Mouse (Mus musculus) gastrocnemius, adult 2 months (tissue): ENCODE measurements around the gene Nodal. TPM values are rescaled to one million over a fixed set of nuclear protein-coding genes. Genes with fewer than 3 reads are reported as not detected.
A peak's percentile ranks its signal among the peaks of the same experiment; 100 is the strongest.
"Not testable (repeated sequence)": the region's sequence is repeated elsewhere in the genome, so short reads cannot be mapped to it uniquely, and the experiment has no call there.

Source experiments
- DNase-seq: peaks from one replicate; pipeline ENCODE4 v3.0.0; 2022
- H3K27ac ChIP-seq: fragments of 200-600 bp; 2 replicates; pipeline ENCODE4 v1.8.1; 2022; ENCODE audit warnings: mild to moderate bottlenecking
- H3K4me3 ChIP-seq: fragments of 200-600 bp; 2 replicates; pipeline ENCODE4 v1.8.1; 2022; ENCODE audit warnings: mild to moderate bottlenecking, moderate library complexity
- CTCF ChIP-seq: fragments of 200-600 bp; IDR thresholded peaks from 2 replicates; pipeline ENCODE4 v1.8.1; 2022; ENCODE audit warnings: antibody characterized with exemption, mild to moderate bottlenecking, moderate library complexity
- intact Hi-C: fragments of 180-260 bp; cut with DNase I; formaldehyde crosslinking; loops from one replicate; pipeline ENCODE4 v1.15.1; 2025
- total RNA-seq, 2 experiments: library from RNA; stranded (reverse); gene quantifications; 2 replicates each; pipeline ENCODE4 v1.2.3; 2021

Gene Nodal
- total RNA-seq, 2 experiments from 2014 or later = 0.15 TPM; not detected in 1

- H3K4me3 ChIP-seq = peak overlapping the region; percentile 48; the same call in 1 of the 2 replicates
- TF ChIP-seq CTCF = no peak
- peak overlapping the region; percentile 85 for H3K27ac ChIP-seq
- no peak for DNase-seq
- intact Hi-C loops = no loop called here
Measured at GRCm38 (mm10) chr10:61448834-61449233, 31.1 kb downstream of the Nodal start.

DNA sequence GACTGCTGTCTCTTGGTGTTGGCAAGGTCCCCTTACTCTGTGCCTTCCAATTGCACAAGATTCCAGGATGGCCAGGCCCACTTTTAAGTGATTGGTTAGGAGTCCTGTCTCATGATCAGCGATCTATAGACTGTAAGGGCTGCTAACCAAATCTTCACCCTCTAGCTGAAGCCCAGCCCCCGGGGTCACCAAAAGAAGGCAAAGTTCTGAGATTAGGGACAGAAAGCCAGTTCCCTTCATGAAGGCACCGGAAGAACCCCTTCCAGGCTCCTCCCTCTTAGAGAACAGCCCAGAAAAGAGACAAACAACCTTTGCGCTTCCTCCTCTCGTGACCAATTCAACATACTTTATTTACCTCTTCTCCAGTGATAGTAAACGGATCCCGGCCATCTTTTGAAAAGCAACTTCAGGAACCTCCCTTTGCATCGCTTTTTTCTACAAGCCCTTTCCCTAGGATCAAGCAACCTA lies 33.7 kb downstream of the Nodal start:
- H3K27ac ChIP-seq = peak overlapping the region; percentile 95
- peak overlapping the region; percentile 85 for H3K4me3 ChIP-seq
- intact Hi-C loops = no loop called here
- TF ChIP-seq CTCF = no peak
- peak; percentile 54 for DNase-seq

DNA sequence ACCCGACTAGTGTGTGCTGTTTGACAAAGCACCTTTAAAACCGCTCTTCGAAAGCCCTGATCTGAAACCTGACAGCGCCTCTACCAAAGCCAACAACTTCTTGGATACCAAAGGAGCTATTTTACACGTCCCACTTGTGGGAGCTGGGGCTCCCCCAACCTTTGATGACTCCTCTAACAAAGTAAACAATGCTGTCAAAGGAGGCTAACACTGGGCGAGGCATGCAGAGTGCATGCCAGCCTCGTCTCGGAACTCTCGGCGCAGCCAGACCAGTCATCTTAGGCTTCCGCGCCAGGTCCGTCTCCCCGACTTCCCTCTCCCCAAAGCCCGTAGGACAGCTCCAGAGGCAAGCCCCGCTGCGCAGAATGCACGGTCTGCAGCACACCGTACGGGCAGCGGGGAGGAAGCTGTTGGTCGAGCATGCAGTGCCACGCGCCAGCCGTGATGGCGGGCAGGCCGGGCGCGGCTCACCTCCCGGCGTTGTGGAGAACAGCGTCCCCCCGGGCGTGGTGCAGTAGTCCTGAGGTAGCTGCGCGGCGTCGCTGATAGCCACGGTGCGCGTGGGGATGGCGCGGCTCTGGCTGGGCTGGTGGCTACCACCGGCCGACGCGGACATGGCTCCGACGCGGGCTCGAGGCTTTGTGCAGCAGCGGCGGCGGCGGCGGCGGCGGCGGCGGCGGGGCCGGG lies 34.3 kb downstream of the Nodal start:
- Histone ChIP-seq H3K4me3 (peak overlapping the region; percentile 85), H3K27ac (peak overlapping the region; percentile 95)
- no peak for TF ChIP-seq CTCF
- peak; percentile 71 for DNase-seq
- intact Hi-C loops = no loop called here

DNA sequence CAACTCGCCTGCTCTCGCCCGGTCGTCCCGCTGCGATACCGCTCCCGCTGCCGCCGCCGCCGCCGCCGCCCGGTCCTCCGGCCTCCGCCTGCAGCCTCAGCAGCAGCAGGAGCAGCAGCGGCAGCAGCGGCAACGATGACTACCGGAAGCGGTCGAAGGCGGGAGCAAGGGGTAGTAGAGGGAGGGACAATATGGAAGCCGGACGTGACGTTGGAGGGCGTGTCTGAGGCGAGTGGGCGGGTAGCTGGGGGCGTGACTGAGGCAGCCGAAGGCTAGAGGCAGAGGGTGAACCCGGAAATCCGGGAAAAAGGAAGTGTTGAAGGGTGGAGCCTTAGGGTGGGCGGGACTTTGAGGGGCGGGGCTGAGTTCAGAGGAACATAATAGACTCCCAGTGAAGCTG lies 34.9 kb downstream of the Nodal start, which contains the start of gene Eif4ebp2:
Gene Eif4ebp2 (minus strand): TSS at position 17 of the 400 bp plus-strand sequence.
- Histone ChIP-seq H3K27ac (peak within 1 kb of the TSS; percentile 95), H3K4me3 (peak within 1 kb of the TSS; percentile 85)
- no peak for TF ChIP-seq CTCF
- peak; percentile 99 for DNase-seq
- intact Hi-C loops = no loop called here

DNA sequence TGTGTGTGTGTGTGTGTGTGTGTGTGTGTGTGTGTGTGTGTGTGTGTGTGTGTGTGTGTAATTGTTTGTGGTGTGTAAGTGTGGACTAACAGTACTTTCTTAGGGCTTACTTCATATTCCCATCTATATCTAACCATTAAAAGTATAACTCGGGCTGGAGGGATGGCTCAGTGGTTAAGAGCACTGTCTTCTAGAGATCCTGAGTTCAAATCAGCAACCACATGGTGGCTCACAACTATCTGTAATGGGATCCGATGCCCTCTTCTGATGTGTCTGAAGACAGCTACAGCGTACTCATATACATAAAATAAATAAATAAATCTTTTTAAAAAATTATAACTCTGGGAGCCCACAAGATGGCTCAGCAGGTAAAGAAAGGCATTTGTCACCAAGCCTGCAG lies 35.4 kb downstream of the Nodal start:
- intact Hi-C loops, H3K4me3 ChIP-seq, H3K27ac ChIP-seq, DNase-seq: not testable (repeated sequence)

GRCm38 (mm10) chr10:61457182-61457581 lies 39.4 kb downstream of the Nodal start:
- DNase-seq = no peak
- intact Hi-C loops = no loop called here
- no peak for TF ChIP-seq CTCF
- H3K4me3 ChIP-seq = no peak overlapping the region
- no peak overlapping the region for H3K27ac ChIP-seq

DNA sequence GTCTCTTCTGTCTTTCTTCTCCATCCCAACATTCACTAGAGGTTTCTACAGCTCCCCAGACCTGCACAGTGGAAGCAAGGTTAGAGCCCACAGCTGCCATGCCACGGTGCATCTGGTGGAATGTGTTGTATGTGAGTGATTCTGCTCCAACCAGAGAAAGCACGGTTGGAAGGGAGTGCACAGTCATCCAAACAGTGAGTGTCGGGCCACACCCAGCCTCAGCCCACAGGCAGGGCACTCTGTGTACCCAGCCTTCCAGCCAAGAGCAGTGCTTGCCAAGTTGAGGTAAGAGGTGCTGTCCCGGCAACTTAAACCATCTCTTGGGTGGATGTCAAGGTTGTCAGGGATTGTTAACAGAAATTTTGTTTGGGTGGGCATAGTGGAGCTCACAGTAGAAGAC lies 47.2 kb downstream of the Nodal start:
- Histone ChIP-seq H3K4me3 (no peak overlapping the region), H3K27ac (peak overlapping the region; percentile 81)
- peak; percentile 88 for DNase-seq
- no peak for TF ChIP-seq CTCF
- intact Hi-C loops = loop anchor here (5.0 kb wide), 2 partner anchors 137 to 187 kb away; no protein-coding TSS in a partner anchor

DNA sequence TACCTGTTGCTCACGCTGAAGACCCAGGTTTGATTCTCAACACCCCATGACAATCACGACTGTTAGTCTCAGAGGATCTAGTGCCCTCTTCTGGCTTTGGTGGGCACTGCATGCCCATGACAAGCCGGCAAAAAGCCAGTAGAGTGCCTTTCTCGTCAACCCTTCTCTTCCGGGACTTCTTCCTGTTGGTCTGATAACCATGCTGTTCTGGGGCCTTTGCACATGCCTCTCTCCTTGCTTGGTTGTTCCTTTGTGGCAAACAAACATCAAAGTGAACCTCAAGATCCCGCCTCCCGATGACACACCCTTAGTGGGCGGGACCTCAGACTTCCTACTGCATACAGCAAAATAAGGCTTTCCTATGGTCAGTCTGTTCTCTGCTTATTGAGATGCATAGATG lies 48.5 kb downstream of the Nodal start:
- Histone ChIP-seq H3K27ac (no peak overlapping the region), H3K4me3 (no peak overlapping the region)
- intact Hi-C loops = loop anchor here (5.0 kb wide), 2 partner anchors 136 to 186 kb away; no protein-coding TSS in a partner anchor
- DNase-seq = no peak
- TF ChIP-seq CTCF = peak; percentile 60

DNA sequence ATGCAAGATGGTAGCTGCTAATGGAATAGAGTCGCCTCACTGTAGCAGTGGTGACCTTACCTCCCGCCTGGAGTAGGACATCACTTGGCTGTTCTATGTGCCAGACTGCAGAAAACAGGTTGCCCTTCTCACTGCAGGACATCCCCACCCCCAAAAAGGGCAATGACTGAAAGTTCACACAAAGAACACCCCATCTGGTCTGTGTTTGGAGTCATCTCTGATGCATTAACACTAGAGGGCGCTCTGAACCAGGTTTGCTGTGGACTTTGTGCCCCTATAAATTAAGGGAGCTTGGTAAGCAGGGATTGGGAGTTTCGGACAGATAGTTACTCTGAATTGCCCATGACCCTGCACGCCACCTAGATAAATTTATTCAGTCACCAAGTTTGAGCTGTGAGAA lies 49.1 kb downstream of the Nodal start:
- peak overlapping the region; percentile 38; the same call in 1 of the 2 replicates for H3K27ac ChIP-seq
- intact Hi-C loops = loop anchor here (5.0 kb wide), 2 partner anchors 135 to 185 kb away; no protein-coding TSS in a partner anchor
- DNase-seq = peak; percentile 40
- H3K4me3 ChIP-seq = no peak overlapping the region
- TF ChIP-seq CTCF = peak; percentile 76

DNA sequence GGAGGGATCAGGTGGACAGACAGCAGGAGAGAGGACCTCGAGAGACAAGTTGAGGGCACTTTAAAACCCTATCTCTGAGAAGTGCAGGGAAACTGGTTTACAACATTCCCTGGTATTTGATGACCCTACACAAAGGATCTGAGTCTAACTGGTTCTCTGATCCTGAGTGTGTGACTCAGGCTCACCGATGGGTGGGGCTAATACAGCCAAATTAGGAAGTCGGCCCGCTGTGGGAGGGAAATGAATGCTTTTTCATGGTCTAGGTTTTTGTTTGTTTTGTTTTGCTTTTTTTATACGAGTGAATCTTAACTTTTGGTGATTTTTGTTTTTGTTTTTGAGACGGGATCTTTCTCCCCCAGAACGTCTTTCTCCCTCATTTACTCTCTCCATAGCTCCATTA lies 51.1 kb downstream of the Nodal start:
- no peak for TF ChIP-seq CTCF
- no peak for DNase-seq
- Histone ChIP-seq H3K4me3 (no peak overlapping the region), H3K27ac (no peak overlapping the region)
- intact Hi-C loops = loop anchor here (5.0 kb wide), 2 partner anchors 133 to 183 kb away; no protein-coding TSS in a partner anchor

DNA sequence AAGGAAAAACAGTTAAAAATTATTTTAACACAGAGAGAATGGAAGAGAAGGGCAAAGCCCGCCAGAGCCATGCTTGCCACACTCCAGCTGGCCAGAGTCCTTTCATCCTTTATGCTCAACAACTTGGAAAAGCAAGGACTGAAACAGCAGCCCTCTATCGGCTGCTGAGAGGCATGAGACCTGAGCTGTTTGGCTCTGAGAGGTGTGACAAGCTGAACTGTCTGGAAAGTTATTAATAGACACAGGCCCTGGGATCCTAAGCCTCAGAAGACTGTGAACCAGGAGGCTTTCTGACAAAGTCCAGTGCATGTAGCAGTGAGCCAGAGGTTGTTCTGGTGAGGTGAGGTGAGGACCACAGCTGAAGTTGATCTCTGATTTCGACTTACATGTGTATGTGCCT lies 55.9 kb downstream of the Nodal start:
- DNase-seq = peak; percentile 71
- H3K4me3 ChIP-seq = no peak overlapping the region
- H3K27ac ChIP-seq = peak overlapping the region; percentile 99
- TF ChIP-seq CTCF = peak; percentile 57
- intact Hi-C loops = no loop called here

GRCm38 (mm10) chr10:61474344-61474743 lies 56.6 kb downstream of the Nodal start:
- Histone ChIP-seq H3K27ac (peak overlapping the region; percentile 99), H3K4me3 (0 out of 2 replicates have a peak overlapping the region, but pooled peaks have one; percentile 4)
- no peak for TF ChIP-seq CTCF
- DNase-seq = no peak
- intact Hi-C loops = no loop called here

Other genes with a start within 250 kb of the Nodal start
- not detected for gene Tbata, start 246.0 kb upstream of the Nodal start, total RNA-seq
- 1 to 10 TPM in 1 of 2 experiments, under 1 TPM in 1; 0.43 to 1.5 TPM for gene Adamts14, start 144.5 kb upstream of the Nodal start, total RNA-seq
- gene Prf1, start 120.1 kb upstream of the Nodal start, total RNA-seq = not detected
- gene Pald1, start 34.4 kb upstream of the Nodal start, total RNA-seq = 1 to 10 TPM; 4.0 to 7.2 TPM
- gene Eif4ebp2, start 34.7 kb downstream of the Nodal start, total RNA-seq = 100 to 1,000 TPM; 117 to 161 TPM
- 100 to 1,000 TPM; 133 to 164 TPM for gene Lrrc20, start 57.8 kb downstream of the Nodal start, total RNA-seq
- gene Npffr1, start 177.5 kb downstream of the Nodal start, total RNA-seq = under 1 TPM in 1 of 2 experiments, not detected in 1; 0.06 TPM
- gene Ppa1, start 230.6 kb downstream of the Nodal start, total RNA-seq = 10 to 100 TPM; 48.9 to 61.4 TPM